Mouse (Mus musculus) liver, embryonic 12.5 days (tissue): ENCODE measurements around the gene Tor1a. TPM values are rescaled to one million over a fixed set of nuclear protein-coding genes. Genes with fewer than 3 reads are reported as not detected.

Source experiments
- ATAC-seq: fragments of 200-750 bp; cut with Nextera tagmentation; 2 replicates; pipeline ENCODE4 v1.8.0; 2017; ENCODE audit warnings: moderate number of reproducible peaks, mild to moderate bottlenecking, moderate library complexity
- H3K27ac ChIP-seq: fragments of 300-500 bp; sonication (generic); 2 replicates; pipeline ENCODE4 v1.5.1; 2016; ENCODE audit warnings: mild to moderate bottlenecking
- H3K27me3 ChIP-seq: fragments of 300-500 bp; sonication (generic); replicated peaks from 2 replicates; pipeline ENCODE4 v1.6.1; 2016; ENCODE audit warnings: mild to moderate bottlenecking, moderate library complexity
- H3K36me3 ChIP-seq: fragments of 300-500 bp; sonication (generic); 2 replicates; pipeline ENCODE4 v1.6.1; 2016; ENCODE audit warnings: mild to moderate bottlenecking, moderate library complexity
- H3K4me1 ChIP-seq: fragments of 300-500 bp; sonication (generic); 2 replicates; pipeline ENCODE4 v1.6.1; 2016
- H3K4me2 ChIP-seq: fragments of 300-500 bp; sonication (generic); 2 replicates; pipeline ENCODE4 v1.6.1; 2016; ENCODE audit warnings: mild to moderate bottlenecking, moderate library complexity
- H3K4me3 ChIP-seq: fragments of 300-500 bp; sonication (generic); 2 replicates; pipeline ENCODE4 v1.5.1; 2016; ENCODE audit warnings: mild to moderate bottlenecking, moderate library complexity
- H3K9ac ChIP-seq: fragments of 300-500 bp; sonication (generic); 2 replicates; pipeline ENCODE4 v1.6.1; 2016; ENCODE audit warnings: mild to moderate bottlenecking, moderate library complexity
- H3K9me3 ChIP-seq: fragments of 300-500 bp; sonication (generic); replicated peaks from 2 replicates; pipeline ENCODE4 v1.6.1; 2016; ENCODE audit warnings: mild to moderate bottlenecking, moderate library complexity
- WGBS: fragments of 180-500 bp; shearing (Covaris S2); methylation state at CpG from one replicate; pipeline ENCODE4 v1.1.7; 2016; ENCODE audit not compliant: insufficient replicate concordance; 5-methylcytosine and 5-hydroxymethylcytosine counted together
- polyA plus RNA-seq: library from polyadenylated mRNA; unstranded; fragments of >200 nt; fragmentation: Nextera tagmentation; extraction: Ambion mirVana; gene quantifications from 2 replicates; pipeline ENCODE4 v1.2.1, GENCODE M21; 2016

Tor1a gene
- polyA plus RNA-seq, 1 experiment from 2014 or later: 51.8 TPM

DNA sequence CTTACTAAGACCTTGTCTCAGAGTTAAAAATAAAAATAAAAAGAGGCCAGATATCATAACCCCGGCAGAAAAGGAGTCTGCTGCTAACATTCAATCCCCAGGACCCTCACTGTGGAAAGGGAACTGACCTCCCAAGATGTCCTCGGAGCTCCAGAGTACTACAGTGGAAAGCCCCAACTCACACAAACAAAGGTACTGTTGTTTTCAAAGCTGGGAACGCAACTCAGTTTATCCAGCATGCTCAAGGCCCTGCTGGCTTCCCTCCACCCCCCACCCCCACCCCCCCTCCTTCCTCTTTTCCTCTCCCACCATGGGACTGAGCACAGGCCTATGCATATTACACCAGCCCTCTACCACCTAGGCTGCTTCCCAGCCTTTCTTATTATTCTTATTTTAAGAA is 52.9 kb downstream of the Tor1a start:
- no peak for ATAC-seq
- Histone ChIP-seq H3K9ac (no peak overlapping the region), H3K4me2 (no peak overlapping the region), H3K27ac (no peak overlapping the region), H3K9me3 (no peaks in the 10 kb centered on the region), H3K27me3 (peaks cover 8% of the 10 kb centered on the region), H3K4me1 (peaks cover 3% of the 10 kb centered on the region; the same call in 1 of the 2 replicates), H3K4me3 (no peak overlapping the region), H3K36me3 (no peaks in the 10 kb centered on the region)
- 45% methylated on average over 3 of the region's 3 CpGs for WGBS

DNA sequence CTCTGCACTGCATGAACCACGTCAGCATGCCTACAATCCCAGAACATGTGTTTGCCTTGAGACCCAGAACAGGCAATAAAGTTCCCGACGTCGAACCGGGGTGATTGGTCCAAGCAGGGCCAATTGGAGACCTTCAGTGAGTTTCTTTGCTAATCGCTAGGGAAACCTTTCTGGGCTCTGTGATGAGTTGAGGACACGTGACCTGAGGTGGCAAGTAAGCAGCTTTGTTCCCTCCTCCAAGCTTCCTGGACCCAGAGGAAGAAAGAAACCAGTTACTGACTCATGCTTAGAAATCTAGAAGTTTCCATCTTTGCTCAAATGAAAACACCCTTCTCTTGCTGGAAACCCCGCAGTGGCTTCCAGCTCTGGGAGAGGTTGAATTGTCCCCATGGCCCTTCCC is 54.7 kb downstream of the Tor1a start:
- Histone ChIP-seq H3K9ac (no peak overlapping the region), H3K27me3 (peaks cover 4% of the 10 kb centered on the region; the same call in 1 of the 2 replicates), H3K36me3 (no peaks in the 10 kb centered on the region), H3K4me2 (no peak overlapping the region), H3K9me3 (no peaks in the 10 kb centered on the region), H3K4me1 (0 out of 2 replicates have a peak, but pooled peaks cover 3% of the 10 kb centered on the region), H3K27ac (no peak overlapping the region), H3K4me3 (no peak overlapping the region)
- ATAC-seq: no peak
- WGBS: 65% methylated on average over 8 of the region's 8 CpGs

DNA sequence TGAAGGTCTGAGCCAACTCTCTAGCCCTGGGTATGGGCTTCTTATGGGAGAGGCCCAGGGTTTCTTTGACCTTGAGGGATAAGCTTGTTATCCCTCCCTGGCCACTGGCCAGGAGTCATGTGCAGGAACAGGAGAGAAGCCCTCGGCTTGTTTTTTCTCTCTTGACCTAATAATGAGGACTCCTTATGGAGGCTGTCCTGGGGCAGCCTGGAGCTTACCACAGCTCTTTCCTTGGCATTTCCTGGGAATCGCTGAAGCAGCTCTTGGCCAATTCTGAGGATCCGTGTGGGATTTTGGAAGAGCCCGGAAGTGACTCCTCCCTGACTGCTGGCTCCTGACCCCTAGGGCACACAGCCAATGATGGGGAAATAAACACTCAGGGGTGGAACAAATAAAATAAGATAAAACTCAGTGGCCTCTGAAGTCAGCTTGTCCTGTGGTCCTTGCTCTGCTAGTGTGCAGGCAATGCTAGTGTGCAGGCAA is 55.4 kb downstream of the Tor1a start:
- H3K27me3 ChIP-seq: peaks cover 4% of the 10 kb centered on the region; the same call in 1 of the 2 replicates
- no peaks in the 10 kb centered on the region for H3K36me3 ChIP-seq
- no peaks in the 10 kb centered on the region for H3K9me3 ChIP-seq
- 37% methylated on average over 4 of the region's 4 CpGs for WGBS
- H3K9ac ChIP-seq: no peak overlapping the region
- H3K27ac ChIP-seq: no peak overlapping the region
- no peak overlapping the region for H3K4me2 ChIP-seq
- no peak overlapping the region for H3K4me3 ChIP-seq
- 0 out of 2 replicates have a peak, but pooled peaks cover 3% of the 10 kb centered on the region for H3K4me1 ChIP-seq
- ATAC-seq: no peak

Other genes starting within 250 kb of the Tor1a start
- 0.18 and 0.19 TPM in 2 replicates for gene 1700001O22Rik, start 164.3 kb downstream of the Tor1a start, polyA plus RNA-seq
- 45.4 and 48.6 TPM in 2 replicates for gene Ntmt1, start 160.1 kb downstream of the Tor1a start, polyA plus RNA-seq
- gene Asb6, start 137.6 kb downstream of the Tor1a start, polyA plus RNA-seq: 41.0 and 41.7 TPM in 2 replicates
- gene Prrx2, start 133.0 kb downstream of the Tor1a start, polyA plus RNA-seq: 2.5 and 4.1 TPM in 2 replicates
- gene Ptges, start 38.1 kb downstream of the Tor1a start, polyA plus RNA-seq: 0.25 and 0.63 TPM in 2 replicates
- 21.3 and 21.8 TPM in 2 replicates for gene Tor1b, start 15.0 kb downstream of the Tor1a start, polyA plus RNA-seq
- 36.9 and 41.2 TPM in 2 replicates for gene BC005624, start 14.3 kb upstream of the Tor1a start, polyA plus RNA-seq
- gene Usp20, start 14.3 kb upstream of the Tor1a start, polyA plus RNA-seq: 7.6 and 8.4 TPM in 2 replicates
- 11.1 and 11.4 TPM in 2 replicates for gene Fnbp1, start 174.1 kb upstream of the Tor1a start, polyA plus RNA-seq
- gene Gpr107, start 184.4 kb upstream of the Tor1a start, polyA plus RNA-seq: 18.8 and 19.3 TPM in 2 replicates